Mouse (Mus musculus) MEL (cell line): ENCODE data around the gene Efna2. TPM values are rescaled to one million over a fixed set of nuclear protein-coding genes. Genes with fewer than 3 reads are reported as not detected.

ENCODE experiments used
- DNase-seq: peaks from one replicate; pipeline ENCODE4 v3.0.0; 2011; ENCODE audit warnings: low read depth, low spot score
- H3K27ac ChIP-seq: 2 replicates; pipeline ENCODE4 v1.5.1; 2012; ENCODE audit warnings: low read depth, mild to moderate bottlenecking, control low read depth, low read length, moderate library complexity; ENCODE audit not compliant: control insufficient read depth
- H3K27me3 ChIP-seq, 2 experiments: fragments of 150-350 bp in 1 of 2; sonication (generic) in 1 of 2; 2 replicates each; pipeline ENCODE4 v1.6.1; 2012; ENCODE audit warnings: low read length in 2 of 2, mild to moderate bottlenecking in 2 of 2, improper control_type of control experiment in 1 of 2, moderate library complexity in 1 of 2; ENCODE audit not compliant: insufficient read depth in 2 of 2, control insufficient read depth in 1 of 2
- H3K36me3 ChIP-seq, 2 experiments: 2 replicates each; pipeline ENCODE4 v1.6.1; 2012 to 2014; ENCODE audit warnings: low read length in 2 of 2, improper control_type of control experiment in 1 of 2, inconsistent platforms in 1 of 2, mild to moderate bottlenecking in 1 of 2; ENCODE audit not compliant: insufficient read depth in 2 of 2, control insufficient read depth in 1 of 2
- H3K4me1 ChIP-seq, 2 experiments: fragments of 150-350 bp in 1 of 2; sonication (generic) in 1 of 2; 2 replicates each; pipeline ENCODE4 v1.6.1; 2012; ENCODE audit warnings: low read length in 2 of 2, improper control_type of control experiment in 1 of 2, mild to moderate bottlenecking in 1 of 2; ENCODE audit not compliant: insufficient read depth in 2 of 2, control insufficient read depth in 1 of 2
- H3K4me3 ChIP-seq, 2 experiments: fragments of 150-350 bp in 1 of 2; sonication (generic) in 1 of 2; 2 replicates each; pipeline ENCODE4 v1.5.1; 2012; ENCODE audit warnings: low read depth in 2 of 2, low read length in 2 of 2, mild to moderate bottlenecking in 2 of 2, moderate library complexity in 2 of 2, control low read depth in 1 of 2, improper control_type of control experiment in 1 of 2; ENCODE audit not compliant: control insufficient read depth in 1 of 2, insufficient read depth in 1 of 2
- H3K79me2 ChIP-seq: 2 replicates; pipeline ENCODE4 v1.6.1; 2012; ENCODE audit warnings: mild to moderate bottlenecking, low read length, moderate library complexity; ENCODE audit not compliant: control insufficient read depth, poor library complexity, insufficient read depth
- H3K9ac ChIP-seq: 2 replicates; pipeline ENCODE4 v1.6.1; 2012; ENCODE audit warnings: low read depth, mild to moderate bottlenecking, control low read depth, low read length, moderate library complexity; ENCODE audit not compliant: control insufficient read depth, poor library complexity, severe bottlenecking
- H3K9me3 ChIP-seq: fragments of 150-350 bp; sonication (generic); replicated peaks from 2 replicates; pipeline ENCODE4 v1.6.1; 2012; ENCODE audit warnings: mild to moderate bottlenecking, low read length, improper control_type of control experiment, moderate library complexity; ENCODE audit not compliant: insufficient read depth
- CTCF ChIP-seq, 3 experiments: IDR thresholded peaks in 2 of 3; conservative IDR thresholded peaks in 1 of 3; 2 replicates each; pipeline ENCODE4 v1.5.1; 2011 to 2012; ENCODE audit warnings: low read length in 3 of 3, low read depth in 2 of 3, mild to moderate bottlenecking in 2 of 3, improper control_type of control experiment in 1 of 3, inconsistent platforms in 1 of 3, mixed read lengths in 1 of 3, moderate library complexity in 1 of 3; ENCODE audit not compliant: control insufficient read depth in 1 of 3, insufficient read depth in 1 of 3, poor library complexity in 1 of 3, severe bottlenecking in 1 of 3
- ELF1 ChIP-seq: IDR thresholded peaks from 2 replicates; pipeline ENCODE4 v1.6.1; 2014; ENCODE audit warnings: low read depth, mild to moderate bottlenecking, inconsistent platforms, low read length, improper control_type of control experiment, moderate library complexity
- EP300 ChIP-seq, 2 experiments: IDR thresholded peaks; 2 replicates each; pipeline ENCODE4 v1.6.1; 2011; ENCODE audit warnings: improper control_type of control experiment in 2 of 2, low read length in 2 of 2, low read depth in 1 of 2, mild to moderate bottlenecking in 1 of 2
- ETS1 ChIP-seq: IDR thresholded peaks from 2 replicates; pipeline ENCODE4 v1.6.1; 2012; ENCODE audit warnings: low read depth, mild to moderate bottlenecking, inconsistent platforms, low read length, improper control_type of control experiment, moderate library complexity
- GABPA ChIP-seq: IDR thresholded peaks from 2 replicates; pipeline ENCODE4 v1.6.1; 2012; ENCODE audit warnings: low read depth, mild to moderate bottlenecking, inconsistent platforms, low read length, improper control_type of control experiment, moderate library complexity
- GATA1 ChIP-seq: IDR thresholded peaks from 2 replicates; pipeline ENCODE4 v1.6.1; 2011; ENCODE audit warnings: low read depth, low read length, improper control_type of control experiment
- JUND ChIP-seq: IDR thresholded peaks from 2 replicates; pipeline ENCODE4 v1.6.1; 2011; ENCODE audit warnings: low read depth, mild to moderate bottlenecking, improper control_type of control experiment, low read length
- KAT2A ChIP-seq: conservative IDR thresholded peaks from 2 replicates; pipeline ENCODE4 v1.6.1; 2012; ENCODE audit warnings: low read depth, low read length, improper control_type of control experiment, inconsistent platforms
- MAX ChIP-seq: IDR thresholded peaks from 2 replicates; pipeline ENCODE4 v1.6.1; 2011; ENCODE audit warnings: low read length, improper control_type of control experiment
- MEF2A ChIP-seq: IDR thresholded peaks from 2 replicates; pipeline ENCODE4 v1.6.1; 2014; ENCODE audit warnings: low read depth, mild to moderate bottlenecking, inconsistent platforms, low read length, improper control_type of control experiment; ENCODE audit not compliant: poor library complexity, insufficient replicate concordance, severe bottlenecking; ENCODE audit errors: extremely low read depth
- MXI1 ChIP-seq: IDR thresholded peaks from 2 replicates; pipeline ENCODE4 v1.6.1; 2011; ENCODE audit warnings: mild to moderate bottlenecking, low read depth, low read length, improper control_type of control experiment
- MYC ChIP-seq: IDR thresholded peaks from 2 replicates; pipeline ENCODE4 v1.6.1; 2011; ENCODE audit warnings: low read depth, mild to moderate bottlenecking, low read length, improper control_type of control experiment, moderate library complexity
- NRF1 ChIP-seq: IDR thresholded peaks from 2 replicates; pipeline ENCODE4 v1.6.1; 2014; ENCODE audit warnings: low read depth, mild to moderate bottlenecking, inconsistent platforms, low read length, improper control_type of control experiment, moderate library complexity; ENCODE audit not compliant: poor library complexity, insufficient read depth, severe bottlenecking
- TBP ChIP-seq: IDR thresholded peaks from 2 replicates; pipeline ENCODE4 v1.8.0; 2011; ENCODE audit warnings: low read depth, low read length, improper control_type of control experiment
- TCF12 ChIP-seq: IDR thresholded peaks from 2 replicates; pipeline ENCODE4 v1.6.1; 2014; ENCODE audit warnings: low read depth, mild to moderate bottlenecking, inconsistent platforms, low read length, improper control_type of control experiment, moderate library complexity
- USF1 ChIP-seq: IDR thresholded peaks from 2 replicates; pipeline ENCODE4 v1.6.1; 2014; ENCODE audit warnings: low read depth, mild to moderate bottlenecking, inconsistent platforms, low read length, improper control_type of control experiment, moderate library complexity
- ZC3H11A ChIP-seq: IDR thresholded peaks from 2 replicates; pipeline ENCODE4 v1.6.1; 2012; ENCODE audit warnings: low read depth, mild to moderate bottlenecking, inconsistent platforms, low read length, improper control_type of control experiment
- polyA plus RNA-seq, 2 experiments: library from polyadenylated mRNA; stranded (reverse) in 1 of 2; unstranded in 1 of 2; fragments of >175 nt in 1 of 2; fragments of >200 nt in 1 of 2; gene quantifications; 2 replicates each; pipeline versions ENCODE4 v1.2.1 to v1.2.4; 2012; ENCODE audit warnings: low replicate concordance in 2 of 2, low read depth in 1 of 2; ENCODE audit not compliant: insufficient read length in 2 of 2, insufficient read depth in 1 of 2, missing spikeins in 1 of 2
- total RNA-seq: library from RNA; depleted of rRNA; stranded (reverse); fragments of 300-350 nt; gene quantifications from 2 replicates; pipeline ENCODE4 v1.2.3, GENCODE M21; 2012

Efna2 gene
- total and polyA plus RNA-seq, 3 experiments, result 0.12 to 2.8 TPM; not detected in 1

GRCm38 (mm10) chr10:80135641-80136040 is 43.6 kb upstream of the Efna2 start:
- H3K27ac ChIP-seq, result no peak overlapping the region
- H3K4me3 ChIP-seq, result no peak overlapping the region
- peaks cover 9% of the 10 kb centered on the region for H3K79me2 ChIP-seq
- peaks cover 0 to 8% of the 10 kb centered on the region in 2 experiments; a peak in 2 of 4 replicates for H3K36me3 ChIP-seq
- H3K27me3 ChIP-seq, result no peaks in the 10 kb centered on the region
- H3K9me3 ChIP-seq, result no peaks in the 10 kb centered on the region
- no peak for DNase-seq
- H3K4me1 ChIP-seq, result peaks cover 0 to 14% of the 10 kb centered on the region in 2 experiments; a peak in 3 of 4 replicates
- H3K9ac ChIP-seq, result no peak overlapping the region
- TF ChIP-seq MAX (no peak), MEF2A (no peak), NRF1 (no peak), GABPA (no peak), MXI1 (no peak), ELF1 (no peak), ETS1 (no peak), GATA1 (no peak), CTCF (IDR thresholded peaks at IDR 0.05 in 2 of 3, conservative IDR thresholded peaks at IDR 0.05 in 1 of 3; ENCODE audit: control insufficient read depth in 1 of 3, insufficient read depth in 1 of 3, low read depth in 2 of 3, low read length in 3 of 3, poor library complexity in 1 of 3, severe bottlenecking in 1 of 3) (no peak)

GRCm38 (mm10) chr10:80136179-80136951 is 42.9 kb upstream of the Efna2 start:
- Histone ChIP-seq H3K36me3 (peaks cover 0 to 8% of the 10 kb centered on the region in 2 experiments; a peak in 2 of 4 replicates), H3K79me2 (peaks cover 9% of the 10 kb centered on the region), H3K27ac (no peak overlapping the region), H3K4me3 (no peak overlapping the region), H3K9ac (no peak overlapping the region), H3K27me3 (no peaks in the 10 kb centered on the region), H3K4me1 (peaks cover 0 to 14% of the 10 kb centered on the region in 2 experiments; a peak in 3 of 4 replicates), H3K9me3 (no peaks in the 10 kb centered on the region)
- TF ChIP-seq KAT2A, result no peak
- no peak for TF ChIP-seq EP300 (IDR thresholded peaks at IDR 0.05; ENCODE audit: low read depth in 1 of 2, low read length in 2 of 2)
- no peak for TF ChIP-seq ZC3H11A
- no peak for TF ChIP-seq TCF12
- no peak for TF ChIP-seq TBP
- no peak for TF ChIP-seq JUND
- TF ChIP-seq MYC, result no peak
- no peak for TF ChIP-seq MXI1
- no peak for TF ChIP-seq USF1
- DNase-seq, result no peak
